Mouse (Mus musculus): Measurements from ENCODE around the gene Fgfr2. TPM values are rescaled to one million over a fixed set of nuclear protein-coding genes. Genes with fewer than 3 reads are reported as not detected.

Fgfr2 gene
- total RNA-seq, 1 experiment, result 37.5 TPM

DNA sequence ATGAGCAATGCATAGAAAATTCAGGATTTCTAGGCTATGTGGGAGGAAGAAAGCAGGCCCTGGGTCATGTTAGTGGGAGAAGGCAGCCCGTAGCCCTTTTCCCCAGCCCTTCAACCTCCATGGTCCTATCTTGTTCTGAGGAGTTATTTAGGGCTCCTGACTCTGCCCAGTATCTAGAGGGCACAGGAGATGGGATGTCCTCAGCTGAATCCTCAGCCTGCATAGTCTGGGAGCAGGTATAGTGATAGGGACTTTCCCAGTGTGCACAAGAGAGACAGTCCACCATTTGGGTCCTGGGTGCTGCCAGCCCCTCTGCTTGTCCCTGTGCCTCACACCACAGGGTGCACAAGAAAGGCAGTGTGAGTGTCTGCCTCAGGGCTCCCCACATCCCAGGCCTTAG lies 2144.6 kb downstream of the Fgfr2 start:
- Histone ChIP-seq H3K27ac (ENCODE audit: insufficient read depth, low read depth, low read length, poor library complexity, severe bottlenecking) (no peak overlapping the region; the same call in 1 of the 2 replicates), H3K9me3 (ENCODE audit: control insufficient read depth, insufficient read depth, low read depth, low read length) (no peaks in the 10 kb centered on the region)

DNA sequence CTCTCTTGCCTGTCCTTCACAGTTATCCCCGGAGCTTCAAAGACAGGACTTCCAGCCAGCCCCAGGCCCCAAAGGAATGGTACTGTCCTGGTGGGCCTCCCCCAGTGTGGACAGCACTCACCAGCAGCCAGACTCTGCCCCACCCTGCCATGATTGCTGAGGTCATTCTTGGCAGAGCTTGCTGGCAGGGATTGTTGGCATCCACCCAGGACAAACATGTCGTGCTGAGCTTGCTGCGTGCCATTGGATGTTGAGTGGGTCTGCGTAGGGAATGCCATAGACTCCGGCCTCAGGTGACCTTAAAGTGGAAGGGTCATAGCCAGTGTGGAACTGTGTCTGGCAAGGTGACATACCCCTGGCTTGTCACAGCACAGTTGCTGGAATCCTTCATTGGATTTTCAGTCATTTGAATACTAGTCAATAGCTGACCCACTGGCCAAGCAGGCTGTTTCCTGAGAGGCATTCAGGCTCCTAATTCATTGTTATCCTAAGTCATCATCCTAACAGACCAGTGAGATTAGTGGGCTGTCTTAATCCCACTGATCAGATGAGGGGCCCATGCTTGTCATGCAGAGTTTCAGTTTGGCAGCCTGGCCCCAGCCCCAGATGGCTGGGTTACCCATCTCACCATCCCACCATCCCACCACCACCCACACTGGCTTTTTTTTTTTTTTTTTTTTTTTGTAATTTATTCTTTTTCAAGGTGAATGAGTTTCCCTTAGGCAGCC lies 2145.2 kb downstream of the Fgfr2 start:
- Histone ChIP-seq H3K4me3 (ENCODE audit: insufficient read depth in 1 of 2, low read depth in 1 of 2, low read length in 2 of 2, poor library complexity in 1 of 2, severe bottlenecking in 1 of 2) (no peak overlapping the region), H3K9ac (ENCODE audit: insufficient read depth, low read depth, low read length, poor library complexity, severe bottlenecking) (no peak overlapping the region), H3K36me3 (ENCODE audit: control insufficient read depth, insufficient read depth, low read length, poor library complexity, severe bottlenecking) (no peaks in the 10 kb centered on the region), H3K9me3 (ENCODE audit: control insufficient read depth, insufficient read depth, low read depth, low read length) (no peaks in the 10 kb centered on the region), H3K4me1 (ENCODE audit: control insufficient read depth in 2 of 2, insufficient read depth in 2 of 2, low read length in 2 of 2, poor library complexity in 1 of 2) (peaks cover 0 to 11% of the 10 kb centered on the region in 2 experiments; a peak in 3 of 4 replicates), H3K27ac (ENCODE audit: insufficient read depth, low read depth, low read length, poor library complexity, severe bottlenecking) (no peak overlapping the region)
- TF ChIP-seq ZC3H11A (IDR thresholded peaks at IDR 0.05; ENCODE audit: borderline replicate concordance, low read depth, low read length), result no peak
- no peak for TF ChIP-seq CHD2 (IDR thresholded peaks at IDR 0.05; ENCODE audit: low read depth, low read length)
- TF ChIP-seq ZNF384 (IDR thresholded peaks at IDR 0.05; ENCODE audit: low read depth, low read length), result no peak
- TF ChIP-seq MAFK (IDR thresholded peaks at IDR 0.05; ENCODE audit: insufficient read depth, low read depth, low read length), result no peak
- TF ChIP-seq HCFC1 (IDR thresholded peaks at IDR 0.05; ENCODE audit: borderline replicate concordance, insufficient read depth, low read length), result no peak
- in situ Hi-C loops (cut with MboI; ENCODE audit: low sequenced_read_pairs in 2 of 2, unreplicated experiment in 2 of 2), result no loop called here
- DNase-seq (ENCODE audit: low read depth, low spot score), result no peak

More for the DNA sequence above, 2144.6 kb downstream of the Fgfr2 start:
- no peak overlapping the region for H3K4me3 ChIP-seq (ENCODE audit: insufficient read depth in 1 of 2, low read depth in 1 of 2, low read length in 2 of 2, poor library complexity in 1 of 2, severe bottlenecking in 1 of 2)
- TF ChIP-seq CHD2 (IDR thresholded peaks at IDR 0.05; ENCODE audit: low read depth, low read length) (no peak), HCFC1 (IDR thresholded peaks at IDR 0.05; ENCODE audit: borderline replicate concordance, insufficient read depth, low read length) (no peak), ZNF384 (IDR thresholded peaks at IDR 0.05; ENCODE audit: low read depth, low read length) (no peak), ZC3H11A (IDR thresholded peaks at IDR 0.05; ENCODE audit: borderline replicate concordance, low read depth, low read length) (no peak), MAFK (IDR thresholded peaks at IDR 0.05; ENCODE audit: insufficient read depth, low read depth, low read length) (no peak)
- no peaks in the 10 kb centered on the region for H3K36me3 ChIP-seq (ENCODE audit: control insufficient read depth, insufficient read depth, low read length, poor library complexity, severe bottlenecking)
- no peak for DNase-seq (ENCODE audit: low read depth, low spot score)
- H3K9ac ChIP-seq (ENCODE audit: insufficient read depth, low read depth, low read length, poor library complexity, severe bottlenecking), result no peak overlapping the region
- H3K4me1 ChIP-seq (ENCODE audit: control insufficient read depth in 2 of 2, insufficient read depth in 2 of 2, low read length in 2 of 2, poor library complexity in 1 of 2), result peaks cover 0 to 12% of the 10 kb centered on the region in 2 experiments; a peak in 3 of 4 replicates
- in situ Hi-C loops (cut with MboI; ENCODE audit: low sequenced_read_pairs in 2 of 2, unreplicated experiment in 2 of 2), result no loop called here

DNA sequence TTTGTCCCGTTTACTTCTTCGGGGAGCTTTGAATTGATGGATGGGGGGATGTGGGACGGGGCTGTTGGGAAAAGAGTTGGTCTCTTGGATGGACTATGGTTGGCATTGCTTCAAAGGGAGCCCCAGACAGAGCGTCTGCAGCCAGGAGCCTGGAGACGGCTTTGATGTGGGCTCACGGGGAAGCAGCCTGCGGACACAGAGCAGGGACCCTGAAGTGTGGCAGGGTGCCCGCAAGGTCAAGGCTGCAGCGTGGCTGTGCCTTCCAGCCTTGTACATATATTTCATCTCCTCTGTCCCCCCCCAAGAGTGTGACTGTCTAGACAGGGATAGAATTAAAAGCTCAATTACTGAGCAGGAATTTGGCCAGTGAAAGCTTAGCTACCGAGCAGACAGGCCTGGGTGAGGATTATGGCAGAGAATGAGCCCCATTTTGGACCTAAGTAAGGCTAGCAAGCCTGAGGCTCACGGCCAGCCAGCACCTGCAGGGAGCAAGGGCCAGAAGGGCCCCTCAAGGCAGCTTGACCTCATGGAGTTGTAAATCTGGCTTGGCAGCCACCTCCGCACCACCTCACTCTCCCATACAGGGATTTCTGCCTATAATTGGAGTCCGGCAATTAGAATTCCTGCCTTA lies 2146.7 kb downstream of the Fgfr2 start:
- H3K4me1 ChIP-seq (ENCODE audit: control insufficient read depth in 2 of 2, insufficient read depth in 2 of 2, low read length in 2 of 2, poor library complexity in 1 of 2), result peaks cover 0 to 3% of the 10 kb centered on the region in 2 experiments; a peak in 2 of 4 replicates
- no peak overlapping the region for H3K9ac ChIP-seq (ENCODE audit: insufficient read depth, low read depth, low read length, poor library complexity, severe bottlenecking)
- TF ChIP-seq ZNF384 (IDR thresholded peaks at IDR 0.05; ENCODE audit: low read depth, low read length) (no peak), CHD2 (IDR thresholded peaks at IDR 0.05; ENCODE audit: low read depth, low read length) (no peak), HCFC1 (IDR thresholded peaks at IDR 0.05; ENCODE audit: borderline replicate concordance, insufficient read depth, low read length) (no peak), MAFK (IDR thresholded peaks at IDR 0.05; ENCODE audit: insufficient read depth, low read depth, low read length) (no peak), ZC3H11A (IDR thresholded peaks at IDR 0.05; ENCODE audit: borderline replicate concordance, low read depth, low read length) (no peak)
- no peak for DNase-seq (ENCODE audit: low read depth, low spot score)
- peaks cover 2% of the 10 kb centered on the region for H3K36me3 ChIP-seq (ENCODE audit: control insufficient read depth, insufficient read depth, low read length, poor library complexity, severe bottlenecking)
- H3K4me3 ChIP-seq (ENCODE audit: insufficient read depth in 1 of 2, low read depth in 1 of 2, low read length in 2 of 2, poor library complexity in 1 of 2, severe bottlenecking in 1 of 2), result no peak overlapping the region
- in situ Hi-C loops (cut with MboI; ENCODE audit: low sequenced_read_pairs in 2 of 2, unreplicated experiment in 2 of 2), result no loop called here
- no peak overlapping the region for H3K27ac ChIP-seq (ENCODE audit: insufficient read depth, low read depth, low read length, poor library complexity, severe bottlenecking)
- no peaks in the 10 kb centered on the region for H3K9me3 ChIP-seq (ENCODE audit: control insufficient read depth, insufficient read depth, low read depth, low read length)

DNA sequence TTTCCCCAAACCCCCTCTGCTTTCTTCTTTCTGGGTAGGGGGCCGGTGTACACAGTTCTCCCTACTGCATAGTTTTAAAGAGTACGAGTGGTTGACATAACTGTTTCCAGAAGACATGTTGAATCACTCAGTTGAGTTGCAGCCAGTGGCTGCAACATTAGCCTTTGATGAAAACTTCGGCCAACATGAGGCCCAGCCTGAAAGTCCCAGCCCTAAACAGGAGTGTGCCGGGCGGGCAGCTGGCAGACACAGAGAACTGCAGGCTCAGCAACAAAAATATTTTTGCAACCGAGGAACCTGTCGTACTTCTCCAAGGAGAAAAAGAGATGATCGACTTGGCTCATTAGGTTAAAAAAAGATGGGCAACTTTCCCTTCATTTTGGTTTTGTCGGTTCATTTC lies 2150.4 kb downstream of the Fgfr2 start:
- Histone ChIP-seq H3K4me3 (ENCODE audit: insufficient read depth in 1 of 2, low read depth in 1 of 2, low read length in 2 of 2, poor library complexity in 1 of 2, severe bottlenecking in 1 of 2) (no peak overlapping the region), H3K9me3 (ENCODE audit: control insufficient read depth, insufficient read depth, low read depth, low read length) (no peaks in the 10 kb centered on the region), H3K9ac (ENCODE audit: insufficient read depth, low read depth, low read length, poor library complexity, severe bottlenecking) (no peak overlapping the region), H3K27ac (ENCODE audit: insufficient read depth, low read depth, low read length, poor library complexity, severe bottlenecking) (no peak overlapping the region), H3K4me1 (ENCODE audit: control insufficient read depth in 2 of 2, insufficient read depth in 2 of 2, low read length in 2 of 2, poor library complexity in 1 of 2) (peaks cover 0 to under 1% of the 10 kb centered on the region in 2 experiments; a peak in 2 of 4 replicates), H3K36me3 (ENCODE audit: control insufficient read depth, insufficient read depth, low read length, poor library complexity, severe bottlenecking) (peaks cover 3% of the 10 kb centered on the region)
- DNase-seq (ENCODE audit: low read depth, low spot score), result no peak
- in situ Hi-C loops (cut with MboI; ENCODE audit: low sequenced_read_pairs in 2 of 2, unreplicated experiment in 2 of 2), result no loop called here
- TF ChIP-seq CHD2 (IDR thresholded peaks at IDR 0.05; ENCODE audit: low read depth, low read length), result no peak
- TF ChIP-seq ZNF384 (IDR thresholded peaks at IDR 0.05; ENCODE audit: low read depth, low read length), result no peak
- no peak for TF ChIP-seq ZC3H11A (IDR thresholded peaks at IDR 0.05; ENCODE audit: borderline replicate concordance, low read depth, low read length)
- TF ChIP-seq HCFC1 (IDR thresholded peaks at IDR 0.05; ENCODE audit: borderline replicate concordance, insufficient read depth, low read length), result no peak
- TF ChIP-seq MAFK (IDR thresholded peaks at IDR 0.05; ENCODE audit: insufficient read depth, low read depth, low read length), result no peak
